Mouse (Mus musculus) cerebellum, adult 8-10 months (tissue): Measurements from ENCODE around the gene Traf5.

Experiments
- DNase-seq: peaks from one replicate; pipeline ENCODE4 v3.0.0; 2022

The Traf5 gene

GRCm38 (mm10) chr1:192090689-192091567 lies 1.4 kb downstream of the Traf5 start:
- no peak for DNase-seq

- no peak for DNase-seq
Observed at GRCm38 (mm10) chr1:192090281-192090680, 2.1 kb downstream of the Traf5 start.

GRCm38 (mm10) chr1:192089208-192090166 lies 2.9 kb downstream of the Traf5 start:
- DNase-seq: no peak

GRCm38 (mm10) chr1:192088011-192088410 lies 4.3 kb downstream of the Traf5 start:
- no peak for DNase-seq

- DNase-seq: no peak
Observed at GRCm38 (mm10) chr1:192087098-192087497, 5.3 kb downstream of the Traf5 start.

- no peak for DNase-seq
Observed at GRCm38 (mm10) chr1:192086279-192087037, 5.9 kb downstream of the Traf5 start.

GRCm38 (mm10) chr1:192085218-192085617 lies 7.1 kb downstream of the Traf5 start:
- DNase-seq: no peak

- DNase-seq: no peak
Observed at GRCm38 (mm10) chr1:192082646-192083045, 9.7 kb downstream of the Traf5 start.

GRCm38 (mm10) chr1:192081129-192081528 lies 11.2 kb downstream of the Traf5 start:
- DNase-seq: no peak

GRCm38 (mm10) chr1:192079121-192079520 lies 13.2 kb downstream of the Traf5 start:
- no peak for DNase-seq

- no peak for DNase-seq
Observed at GRCm38 (mm10) chr1:192078406-192078805, 14.0 kb downstream of the Traf5 start.

GRCm38 (mm10) chr1:192076796-192077535 lies 15.4 kb downstream of the Traf5 start:
- DNase-seq: no peak

- DNase-seq: no peak
Observed at GRCm38 (mm10) chr1:192076101-192076500, 16.3 kb downstream of the Traf5 start.

- DNase-seq: no peak
Observed at GRCm38 (mm10) chr1:192074824-192075223, 17.5 kb downstream of the Traf5 start.

- DNase-seq: no peak
Observed at GRCm38 (mm10) chr1:192072426-192072825, 19.9 kb downstream of the Traf5 start.

GRCm38 (mm10) chr1:192070618-192071051 lies 21.7 kb downstream of the Traf5 start:
- DNase-seq: no peak

- DNase-seq: no peak
Observed at GRCm38 (mm10) chr1:192069971-192070591, 22.3 kb downstream of the Traf5 start.

- no peak for DNase-seq
Observed at GRCm38 (mm10) chr1:192068188-192068587, 24.2 kb downstream of the Traf5 start.

- DNase-seq: no peak
Observed at GRCm38 (mm10) chr1:192066956-192067355, 25.4 kb downstream of the Traf5 start.

GRCm38 (mm10) chr1:192063209-192063946 lies 29.0 kb downstream of the Traf5 start:
- DNase-seq: no peak

GRCm38 (mm10) chr1:192062682-192063081 lies 29.7 kb downstream of the Traf5 start:
- DNase-seq: no peak
